ENCODE assay signal across 8 mouse cellular contexts in the genomic region with DNA sequence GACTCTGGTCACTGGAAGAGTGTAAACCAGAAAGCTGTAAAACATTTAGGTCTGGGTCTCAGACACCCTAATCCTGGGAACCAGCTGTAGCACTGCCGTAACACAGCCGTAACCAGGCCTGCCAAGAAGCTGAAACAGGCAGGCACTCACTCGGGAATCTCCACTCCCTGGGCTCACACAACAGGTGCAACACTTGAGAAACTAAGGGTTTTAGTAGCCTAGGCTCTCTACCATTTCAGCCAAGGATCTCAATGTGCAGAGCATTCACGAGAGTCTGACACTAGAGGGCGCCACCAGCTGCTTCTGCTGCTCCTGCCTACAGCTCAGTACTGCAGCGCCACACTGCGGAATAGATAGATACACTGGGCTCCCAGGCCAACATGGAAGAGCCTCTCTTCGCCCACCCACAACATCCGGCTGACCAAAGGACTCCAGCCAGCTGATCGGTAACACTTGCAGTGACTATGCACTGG. TPM values are rescaled to one million over a fixed set of nuclear protein-coding genes. Genes with fewer than 3 reads are reported as not detected.
DNase-seq lines count a peak whose midpoint lies in the region; ATAC-seq and TF ChIP-seq lines count a peak whose summit lies in the region.

No protein-coding gene starts in this region.

- H3K4me2 ChIP-seq in forebrain, embryonic 15.5 days (replicated peaks): peak overlapping the region; percentile 36
- peak overlapping the region; percentile 40 for H3K4me2 ChIP-seq in neural tube, embryonic 15.5 days

- peaks cover 0 to 4% of the 10 kb centered on the region in 2 experiments; a peak in 1 of 4 replicates for H3K4me1 ChIP-seq in ES-E14 (ENCODE audit: control insufficient read depth in 2 of 2, insufficient read depth in 2 of 2, low read length in 2 of 2, poor library complexity in 1 of 2)
- H3K4me1 ChIP-seq in forebrain, embryonic 15.5 days: peaks cover 16% of the 10 kb centered on the region
- H3K4me1 ChIP-seq in neural tube, embryonic 15.5 days: peaks cover 11% of the 10 kb centered on the region

- in situ Hi-C loops in ES-E14 (cut with MboI; ENCODE audit: low sequenced_read_pairs in 2 of 2, unreplicated experiment in 2 of 2): no loop called here

- no peaks in the 10 kb centered on the region for H3K36me3 ChIP-seq in ES-E14 (ENCODE audit: control insufficient read depth, insufficient read depth, low read length, poor library complexity, severe bottlenecking)
- H3K36me3 ChIP-seq in forebrain, embryonic 15.5 days: no peaks in the 10 kb centered on the region
- H3K36me3 ChIP-seq in neural tube, embryonic 15.5 days: no peaks in the 10 kb centered on the region

- H3K27me3 ChIP-seq in forebrain, embryonic 15.5 days: no peaks in the 10 kb centered on the region
- 0 out of 2 replicates have a peak, but pooled peaks cover 2% of the 10 kb centered on the region for H3K27me3 ChIP-seq in neural tube, embryonic 15.5 days (replicated peaks)

- ATAC-seq in forebrain, embryonic 15.5 days (replicated peaks): peak; percentile 61
- no peak; the same call in 1 of the 2 replicates for ATAC-seq in neural tube, embryonic 15.5 days (ENCODE audit: low FRiP score)

- H3K9ac ChIP-seq in ES-E14 (ENCODE audit: insufficient read depth, low read depth, low read length, poor library complexity, severe bottlenecking): no peak overlapping the region
- H3K9ac ChIP-seq in forebrain, embryonic 15.5 days (replicated peaks): no peak overlapping the region
- no peak overlapping the region for H3K9ac ChIP-seq in neural tube, embryonic 15.5 days (replicated peaks)

- H3K9me3 ChIP-seq in ES-E14 (ENCODE audit: control insufficient read depth, insufficient read depth, low read depth, low read length): no peaks in the 10 kb centered on the region
- no peaks in the 10 kb centered on the region for H3K9me3 ChIP-seq in forebrain, embryonic 15.5 days
- no peaks in the 10 kb centered on the region for H3K9me3 ChIP-seq in neural tube, embryonic 15.5 days (replicated peaks)

- no peak overlapping the region for H3K27ac ChIP-seq in ES-E14 (ENCODE audit: insufficient read depth, low read depth, low read length, poor library complexity, severe bottlenecking)
- H3K27ac ChIP-seq in forebrain, embryonic 15.5 days (replicated peaks): peak overlapping the region; percentile 86
- H3K27ac ChIP-seq in neural tube, embryonic 15.5 days (replicated peaks): peak overlapping the region; percentile 39; the same call in 1 of the 2 replicates

- no peak overlapping the region for H3K4me3 ChIP-seq in ES-E14 (ENCODE audit: insufficient read depth in 1 of 2, low read depth in 1 of 2, low read length in 2 of 2, poor library complexity in 1 of 2, severe bottlenecking in 1 of 2)
- peak overlapping the region; percentile 15; the same call in 1 of the 2 replicates for H3K4me3 ChIP-seq in forebrain, embryonic 15.5 days
- no peak overlapping the region for H3K4me3 ChIP-seq in neural tube, embryonic 15.5 days (replicated peaks)

- peak; percentile 85 for DNase-seq in ES-E14 (ENCODE audit: low read depth, low spot score)
- peak; percentile 67 for DNase-seq in cerebellum, adult 11 months
- DNase-seq in heart, postnatal 36 days: peak; percentile 66 to 78
- peak; percentile 74 to 93 for DNase-seq in layer of hippocampus, adult 18-20 months (ENCODE audit: low spot score in 2 of 2)
- DNase-seq in lung, adult 18-20 months: peak; percentile 85 to 89
- DNase-seq in testis, postnatal 10 days (ENCODE audit: low spot score): peak; percentile 95

- intact Hi-C loops in heart, postnatal 36 days (cut with DNase I): no loop called here

- WGBS in forebrain, embryonic 15.5 days: 11% methylated on average over 10 of the region's 10 CpGs
- 16% methylated on average over 10 of the region's 10 CpGs for WGBS in neural tube, embryonic 15.5 days

TF ChIP-seq in ES-E14, 5 proteins besides CTCF, POLR2A, EP300 and RAD21:
- TF ChIP-seq MAFK (IDR thresholded peaks at IDR 0.05; ENCODE audit: insufficient read depth, low read depth, low read length): no peak
- TF ChIP-seq ZNF384 (IDR thresholded peaks at IDR 0.05; ENCODE audit: low read depth, low read length): 0 out of 2 replicates have a peak, but pooled peaks have one; percentile 21
- TF ChIP-seq ZC3H11A (IDR thresholded peaks at IDR 0.05; ENCODE audit: borderline replicate concordance, low read depth, low read length): peak; percentile 73
- TF ChIP-seq CHD2 (IDR thresholded peaks at IDR 0.05; ENCODE audit: low read depth, low read length): no peak
TF ChIP-seq in ES-E14: peak in this region for 2.

RNA-seq across cellular contexts. Expression of a gene that starts 42.0 kb away (rescaled TPM):
- total RNA-seq in ES-E14 (2012; rRNA removed): 9.4 and 18.3 TPM in 2 replicates
- 0.23 TPM in 1 of 2 replicates, not detected in the other for polyA plus RNA-seq in forebrain, embryonic 15.5 days (2015; fragmentation: Nextera tagmentation; extraction: Ambion mirVana)
- 1 to 10 TPM in 1 of 2 experiments, under 1 TPM in 1; 0.95 to 1.7 TPM for total RNA-seq in heart, postnatal 36 days (2021)
- total RNA-seq in layer of hippocampus, adult 18-20 months (2021): under 1 TPM in 1 of 2 experiments, not detected in 1; 0.25 TPM
- 0.72 and 2.1 TPM in 2 replicates for polyA plus RNA-seq in neural tube, embryonic 15.5 days (2015; fragmentation: Nextera tagmentation; extraction: Ambion mirVana)
